Mouse (Mus musculus) embryo, embryonic 10 days (tissue): Measurements from ENCODE around the gene Cyp2d11.
A peak's percentile ranks its signal among the peaks of the same experiment; 100 is the strongest.
"Not testable (repeated sequence)": the region's sequence is repeated elsewhere in the genome, so short reads cannot be mapped to it uniquely, and the experiment has no call there.

Experiments
- DNase-seq: peaks from one replicate; pipeline ENCODE4 v3.0.0-alpha.2; 2015; ENCODE audit warnings: low spot score

The Cyp2d11 gene

GRCm38 (mm10) chr15:82393922-82394321, at the start of gene Cyp2d11:
TSS of gene Cyp2d11 (minus strand) at chr15:82394022.
- DNase-seq: not testable (repeated sequence)

GRCm38 (mm10) chr15:82437975-82438617, 44.3 kb upstream of the Cyp2d11 start:
- DNase-seq: no peak

- no peak for DNase-seq
These were observed 41.8 kb upstream of the Cyp2d11 start for GRCm38 (mm10) chr15:82435606-82436005.

- DNase-seq: no peak
These were observed 41.2 kb upstream of the Cyp2d11 start for GRCm38 (mm10) chr15:82435011-82435410.

- DNase-seq: no peak
These were observed 40.7 kb upstream of the Cyp2d11 start for GRCm38 (mm10) chr15:82434541-82434940.

GRCm38 (mm10) chr15:82433621-82434020, 39.8 kb upstream of the Cyp2d11 start:
- no peak for DNase-seq

- no peak for DNase-seq
These were observed 39.3 kb upstream of the Cyp2d11 start, which contains the start of gene Cyp2d9 for GRCm38 (mm10) chr15:82433137-82433536. TSS of gene Cyp2d9 (plus strand) at chr15:82433437.

- DNase-seq: no peak
These were observed 29.6 kb upstream of the Cyp2d11 start for GRCm38 (mm10) chr15:82423471-82423870.

- no peak for DNase-seq
These were observed 29.1 kb upstream of the Cyp2d11 start for GRCm38 (mm10) chr15:82422935-82423334.

GRCm38 (mm10) chr15:82418616-82419015, 24.8 kb upstream of the Cyp2d11 start:
- DNase-seq: no peak

- DNase-seq: peak; percentile 85
These were observed 23.3 kb upstream of the Cyp2d11 start for GRCm38 (mm10) chr15:82416797-82417789.

- no peak for DNase-seq
These were observed 13.7 kb upstream of the Cyp2d11 start for GRCm38 (mm10) chr15:82407536-82407935.

- DNase-seq: no peak
These were observed 13.2 kb upstream of the Cyp2d11 start, which contains the start of gene Cyp2d10 for GRCm38 (mm10) chr15:82406981-82407380. TSS of gene Cyp2d10 (minus strand) at chr15:82407195.

- DNase-seq: no peak
These were observed 10.3 kb upstream of the Cyp2d11 start for GRCm38 (mm10) chr15:82404163-82404562.

- DNase-seq: no peak
These were observed 9.8 kb upstream of the Cyp2d11 start for GRCm38 (mm10) chr15:82403606-82404005.

- DNase-seq: no peak
These were observed 8.9 kb upstream of the Cyp2d11 start for GRCm38 (mm10) chr15:82402741-82403140.

GRCm38 (mm10) chr15:82402106-82402505, 8.3 kb upstream of the Cyp2d11 start:
- DNase-seq: no peak

GRCm38 (mm10) chr15:82401516-82401915, 7.7 kb upstream of the Cyp2d11 start:
- DNase-seq: peak; percentile 40

- DNase-seq: not testable (repeated sequence)
These were observed 2.1 kb upstream of the Cyp2d11 start for GRCm38 (mm10) chr15:82395955-82396354.

GRCm38 (mm10) chr15:82389916-82390315, 3.9 kb downstream of the Cyp2d11 start:
- DNase-seq: not testable (repeated sequence)

GRCm38 (mm10) chr15:82385729-82386128, 8.1 kb downstream of the Cyp2d11 start:
- no peak for DNase-seq

GRCm38 (mm10) chr15:82382441-82382840, 11.4 kb downstream of the Cyp2d11 start:
- no peak for DNase-seq

GRCm38 (mm10) chr15:82380714-82381062, 13.1 kb downstream of the Cyp2d11 start:
- peak; percentile 25 for DNase-seq
